Mouse (Mus musculus) R1 (cell line): Measurements from ENCODE around the gene Echdc2.
A peak's percentile ranks its signal among the peaks of the same experiment; 100 is the strongest.
"Not testable (repeated sequence)": the region's sequence is repeated elsewhere in the genome, so short reads cannot be mapped to it uniquely, and the experiment has no call there.

Experiments
- DNase-seq: peaks from one replicate; pipeline ENCODE4 v3.0.0-alpha.2; 2018; ENCODE audit warnings: low read depth, low spot score

Echdc2 gene

GRCm38 (mm10) chr4:108165152-108165895 lies at the start of gene Echdc2:
Echdc2 (plus strand) TSS chr4:108165437.
- peak; percentile 64 for DNase-seq

DNA sequence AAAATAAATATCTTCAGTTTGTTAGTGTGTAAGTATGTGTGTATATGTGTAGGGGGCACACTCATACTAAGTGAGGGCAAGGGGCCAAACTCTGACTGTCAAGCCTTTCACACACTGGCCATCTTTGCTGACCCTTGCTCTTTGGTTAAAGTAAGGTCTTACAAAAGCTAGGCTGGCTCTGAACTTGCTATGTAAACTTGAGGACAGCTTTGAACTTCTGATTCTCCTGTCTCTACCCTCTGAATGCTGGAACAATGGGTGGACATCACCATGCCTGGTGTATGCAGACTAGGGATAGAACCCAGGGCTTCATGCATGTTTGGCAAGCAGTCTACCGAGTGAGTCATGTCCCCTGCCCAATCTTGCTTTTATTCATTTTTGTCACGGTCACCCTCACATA lies 48.8 kb upstream of the Echdc2 start:
- DNase-seq, result no peak

DNA sequence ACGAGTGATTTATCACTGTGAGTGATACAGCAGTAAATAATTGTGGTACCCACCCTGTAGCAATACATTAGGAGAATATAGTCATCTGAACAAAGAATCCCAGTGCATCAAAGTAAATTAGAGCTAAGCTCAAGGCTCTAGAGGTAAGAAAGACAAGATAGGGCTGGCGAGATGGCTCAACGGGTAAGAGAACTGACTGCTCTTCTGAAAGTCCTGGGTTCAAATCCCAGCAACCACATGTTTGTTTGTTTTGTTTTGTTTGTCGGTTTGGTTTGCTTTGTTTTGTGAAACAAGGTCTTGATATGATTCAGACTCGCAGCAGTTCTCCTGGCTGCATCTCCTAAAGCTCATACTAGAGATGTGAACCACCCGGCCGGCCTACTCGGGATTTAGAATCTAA lies 47.7 kb upstream of the Echdc2 start:
- peak; percentile 27 for DNase-seq

GRCm38 (mm10) chr4:108117924-108118876 lies 47.0 kb upstream of the Echdc2 start:
- DNase-seq, result peak; percentile 96

- DNase-seq, result no peak
Observed at GRCm38 (mm10) chr4:108124104-108124503, 41.1 kb upstream of the Echdc2 start.

GRCm38 (mm10) chr4:108126260-108126659 lies 39.0 kb upstream of the Echdc2 start:
- DNase-seq, result no peak

- DNase-seq, result no peak
Observed at GRCm38 (mm10) chr4:108127516-108127915, 37.7 kb upstream of the Echdc2 start.

DNA sequence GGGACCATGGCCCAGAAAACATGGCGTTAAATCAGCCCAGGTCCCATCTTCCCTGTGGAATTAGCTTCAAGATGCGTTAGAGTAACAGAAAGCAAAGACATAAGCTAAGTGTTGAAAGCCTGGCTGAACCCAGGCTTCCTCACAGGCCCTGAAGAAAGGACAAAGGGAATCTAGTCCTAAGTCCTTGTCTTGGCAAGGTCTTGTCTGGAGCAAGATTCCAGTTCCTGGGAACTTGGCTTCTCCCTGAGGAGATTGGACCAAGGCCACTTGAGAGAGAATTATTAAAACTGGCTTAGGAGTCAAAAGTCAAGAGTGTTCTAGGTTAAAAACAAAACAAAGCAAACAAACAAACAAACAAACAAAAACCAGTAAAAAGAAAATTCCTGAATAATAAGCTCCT lies 36.9 kb upstream of the Echdc2 start:
- no peak for DNase-seq

GRCm38 (mm10) chr4:108130452-108130851 lies 34.8 kb upstream of the Echdc2 start:
- DNase-seq, result no peak

GRCm38 (mm10) chr4:108136938-108137337 lies 28.3 kb upstream of the Echdc2 start:
- no peak for DNase-seq

DNA sequence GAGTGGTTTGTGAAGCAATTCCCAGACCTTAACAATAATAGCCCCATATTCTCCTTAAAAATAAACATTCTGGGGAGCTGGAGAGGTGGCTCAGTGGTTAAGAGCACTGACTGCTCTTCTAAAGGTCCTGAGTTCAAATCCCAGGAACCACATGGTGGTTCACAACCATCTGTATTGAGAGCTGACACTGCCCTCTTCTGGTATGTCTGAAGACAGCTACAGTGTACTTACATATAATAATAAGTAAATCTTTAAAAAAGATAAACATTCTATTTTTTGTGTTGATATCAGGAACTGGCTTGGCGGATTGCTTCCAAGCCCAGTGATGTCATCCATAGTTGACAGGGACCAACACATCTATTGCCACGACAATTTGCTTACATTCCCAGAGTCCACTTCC lies 22.1 kb upstream of the Echdc2 start:
- not testable (repeated sequence) for DNase-seq

- no peak for DNase-seq
Observed at GRCm38 (mm10) chr4:108143778-108144177, 21.5 kb upstream of the Echdc2 start.

GRCm38 (mm10) chr4:108144880-108145279 lies 20.4 kb upstream of the Echdc2 start, which contains the start of gene Scp2:
Scp2 (minus strand) TSS chr4:108144998.
- DNase-seq, result peak; percentile 58

DNA sequence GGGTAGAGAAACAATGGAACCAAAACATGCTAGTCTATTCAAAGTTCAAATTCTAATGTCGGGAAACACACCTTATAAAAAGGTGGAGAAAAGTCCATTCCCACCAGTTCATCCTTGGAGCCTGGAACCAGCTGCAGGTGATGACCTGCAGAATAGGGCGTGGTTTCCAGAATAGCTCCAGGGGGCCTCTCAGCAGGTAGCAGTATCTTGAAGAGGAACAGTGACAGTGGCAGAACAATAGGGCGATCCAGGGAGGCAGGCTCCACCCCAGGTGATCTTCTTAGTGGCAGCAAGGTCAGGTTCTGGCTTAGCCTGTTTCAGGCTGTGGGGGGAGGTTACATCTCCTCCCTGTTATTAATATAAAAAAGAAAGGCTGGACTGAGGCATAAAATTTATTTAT lies 19.7 kb upstream of the Echdc2 start:
- peak; percentile 73 for DNase-seq

GRCm38 (mm10) chr4:108155141-108155540 lies 10.1 kb upstream of the Echdc2 start:
- peak; percentile 76 for DNase-seq

DNA sequence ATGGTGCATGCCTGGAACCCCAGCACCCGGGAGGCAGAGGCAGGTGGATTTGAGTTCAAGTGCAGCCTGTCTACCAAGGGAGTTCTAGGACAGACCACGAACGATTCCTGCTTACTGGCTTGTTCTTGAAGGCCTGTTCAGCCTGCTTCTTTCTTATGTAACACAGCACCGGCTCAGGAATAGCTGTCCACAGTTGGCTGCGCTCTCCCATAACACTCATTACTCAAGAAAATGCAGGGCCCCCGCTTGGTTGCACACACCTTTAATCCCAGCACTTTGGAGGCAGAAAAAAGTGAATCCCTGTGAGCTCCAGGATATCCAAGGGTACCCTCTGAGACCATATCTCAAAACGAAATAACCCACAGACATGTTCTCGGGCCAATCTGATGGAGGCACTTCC lies 3.3 kb upstream of the Echdc2 start:
- no peak for DNase-seq

DNA sequence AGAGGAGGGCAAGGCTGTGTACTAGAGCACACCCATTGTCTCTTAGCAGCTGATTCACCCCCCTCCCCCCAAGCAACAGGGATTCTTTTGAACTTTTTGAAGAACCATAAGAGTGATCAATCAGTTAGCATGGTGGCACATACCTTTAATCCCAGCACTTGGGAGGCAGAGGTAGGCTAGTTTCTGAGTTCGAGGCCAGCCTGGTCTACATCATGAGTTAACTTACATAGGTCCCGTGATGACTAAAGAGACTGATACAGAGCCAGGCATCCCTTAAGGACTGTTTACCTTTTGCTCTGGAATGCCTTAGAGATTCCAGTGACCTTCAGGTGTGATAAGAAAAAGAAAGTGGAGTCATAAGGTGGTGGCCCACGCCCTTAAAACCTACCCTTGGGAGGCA lies 1.9 kb upstream of the Echdc2 start:
- DNase-seq, result peak; percentile 67

GRCm38 (mm10) chr4:108166874-108167273 lies 1.6 kb downstream of the Echdc2 start:
- no peak for DNase-seq

GRCm38 (mm10) chr4:108168056-108168455 lies 2.8 kb downstream of the Echdc2 start:
- no peak for DNase-seq

GRCm38 (mm10) chr4:108182278-108182677 lies 17.0 kb downstream of the Echdc2 start:
- DNase-seq, result peak; percentile 99

- DNase-seq, result peak; percentile 50
Observed at GRCm38 (mm10) chr4:108192821-108193323, 27.6 kb downstream of the Echdc2 start.

DNA sequence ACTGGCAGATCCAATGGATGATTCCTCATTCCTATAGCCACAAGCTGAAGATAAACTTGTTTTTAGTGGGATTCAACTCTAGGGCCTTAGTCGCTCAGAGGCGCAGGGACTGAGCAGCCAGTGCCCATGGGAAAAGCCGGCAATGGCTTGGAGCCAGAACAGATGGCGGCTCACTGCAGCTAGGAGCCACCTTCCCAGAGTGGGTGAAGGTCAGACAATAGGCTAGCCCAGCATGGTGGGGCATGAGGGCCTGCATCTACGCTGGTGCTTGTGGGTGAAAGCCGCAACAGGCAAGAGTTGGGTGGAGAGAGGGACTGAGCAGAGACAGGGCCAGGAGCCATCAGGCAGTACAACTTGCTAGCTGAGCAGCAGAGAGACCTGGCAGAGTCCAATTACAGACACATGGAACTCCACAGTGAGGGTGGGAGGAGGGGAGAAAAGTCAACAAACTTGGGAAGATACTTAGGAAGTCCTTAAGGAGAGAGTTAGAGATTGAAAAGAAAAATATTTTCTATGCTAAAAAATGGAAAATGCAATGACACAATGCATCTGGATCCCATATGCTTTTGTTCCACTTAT lies 31.1 kb downstream of the Echdc2 start:
- no peak for DNase-seq
